Mouse (Mus musculus): ENCODE results near the gene 1810010H24Rik.
"Not testable (repeated sequence)": the region's sequence is repeated elsewhere in the genome, so short reads cannot be mapped to it uniquely, and the experiment has no call there.

The 1810010H24Rik gene

GRCm38 (mm10) chr11:107041396-107041795 lies 15.9 kb downstream of the 1810010H24Rik start:
- no peak for DNase-seq (ENCODE audit: low read depth in 1 of 2, low spot score in 2 of 2)

DNA sequence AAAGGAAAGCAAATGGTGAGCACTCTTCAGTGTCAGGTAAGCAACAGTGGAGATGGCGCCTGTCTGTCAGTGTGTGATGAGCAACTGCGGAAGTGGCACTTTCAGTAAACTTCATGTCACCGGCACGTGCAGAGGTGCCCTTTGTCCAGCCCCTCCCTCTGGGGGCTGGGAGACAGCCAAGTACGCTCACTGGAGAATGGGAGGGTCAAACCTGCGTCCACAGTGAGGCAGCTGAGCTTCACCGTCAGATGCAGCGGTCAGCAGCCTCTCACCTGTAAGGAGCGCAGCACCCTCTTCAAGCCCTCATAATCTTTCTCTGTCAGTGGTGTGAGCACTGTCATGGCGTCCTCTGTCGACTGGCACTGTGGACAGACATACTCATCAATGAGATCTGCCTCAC lies 17.9 kb downstream of the 1810010H24Rik start:
- DNase-seq (ENCODE audit: low read depth in 1 of 2, low spot score in 2 of 2), result no peak

- peak in 1 of 2 experiments; percentile 28 for DNase-seq (ENCODE audit: low read depth in 1 of 2, low spot score in 2 of 2)
Measured at GRCm38 (mm10) chr11:107044321-107044720, 18.8 kb downstream of the 1810010H24Rik start.

GRCm38 (mm10) chr11:107045546-107045945 lies 20.1 kb downstream of the 1810010H24Rik start:
- no peak for DNase-seq (ENCODE audit: low read depth in 1 of 2, low spot score in 2 of 2)

GRCm38 (mm10) chr11:107046766-107047620 lies 21.5 kb downstream of the 1810010H24Rik start:
- no peak for DNase-seq (ENCODE audit: low read depth in 1 of 2, low spot score in 2 of 2)

- no peak for DNase-seq (ENCODE audit: low read depth in 1 of 2, low spot score in 2 of 2)
Measured at GRCm38 (mm10) chr11:107054870-107055269, 29.4 kb downstream of the 1810010H24Rik start.

- DNase-seq (ENCODE audit: low read depth in 1 of 2, low spot score in 2 of 2), result no peak
Measured at GRCm38 (mm10) chr11:107057391-107057790, 31.9 kb downstream of the 1810010H24Rik start.

DNA sequence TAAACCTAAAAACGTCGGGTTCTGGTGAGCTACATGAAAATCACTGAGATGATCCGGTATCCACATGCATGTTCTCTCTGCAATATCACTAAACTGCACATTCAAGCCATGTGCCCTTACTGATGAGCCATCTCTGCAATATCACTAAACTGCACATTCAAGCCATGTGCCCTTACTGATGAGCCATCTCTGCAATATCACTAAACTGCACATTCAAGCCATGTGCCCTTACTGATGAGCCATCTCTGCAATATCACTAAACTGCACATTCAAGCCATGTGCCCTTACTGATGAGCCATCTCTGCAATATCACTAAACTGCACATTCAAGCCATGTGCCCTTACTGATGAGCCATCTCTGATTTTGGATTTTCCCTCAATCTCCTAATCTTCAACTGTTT lies 34.2 kb downstream of the 1810010H24Rik start:
- not testable (repeated sequence) for DNase-seq (ENCODE audit: low read depth in 1 of 2, low spot score in 2 of 2)

DNA sequence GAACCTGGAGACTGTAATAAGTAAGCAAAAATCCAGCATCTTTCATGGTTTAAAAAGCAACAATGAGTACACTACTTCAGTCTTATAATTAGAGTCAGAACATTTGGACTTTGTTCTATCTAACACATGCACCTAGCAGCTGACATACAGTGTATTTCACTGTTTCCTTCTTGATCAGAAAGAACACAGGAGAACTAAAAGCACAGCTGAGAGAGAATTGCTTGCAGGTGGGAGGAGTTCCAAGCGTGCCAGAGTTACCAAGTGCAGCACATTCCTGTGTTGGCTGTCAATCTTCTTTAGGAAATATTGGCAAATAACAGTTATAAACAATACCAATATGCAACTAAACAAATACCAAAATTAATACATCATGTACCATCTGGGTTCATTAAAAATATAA lies 35.5 kb downstream of the 1810010H24Rik start:
- no peak for DNase-seq (ENCODE audit: low read depth in 1 of 2, low spot score in 2 of 2)

- DNase-seq (ENCODE audit: low read depth in 1 of 2, low spot score in 2 of 2), result no peak
Measured at GRCm38 (mm10) chr11:107063067-107063466, 37.6 kb downstream of the 1810010H24Rik start.

DNA sequence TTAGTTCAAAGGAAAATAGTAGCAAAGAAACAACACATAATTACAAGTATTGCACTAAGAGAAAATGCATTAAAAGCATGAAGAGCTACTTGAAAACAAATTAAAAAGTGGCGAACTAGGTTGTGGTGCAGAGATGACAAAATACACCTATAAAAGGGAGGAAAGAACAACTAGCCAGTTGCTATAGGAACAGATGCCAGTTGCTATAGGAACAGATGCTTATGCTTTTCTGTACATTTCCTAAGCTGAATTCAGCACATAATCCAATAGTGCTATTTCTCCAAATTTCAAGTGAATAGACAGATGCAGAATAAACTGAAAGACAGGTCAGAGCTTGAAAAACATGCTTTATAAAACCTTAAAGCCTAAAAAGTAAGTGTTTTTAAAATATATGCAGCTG lies 39.1 kb downstream of the 1810010H24Rik start:
- no peak for DNase-seq (ENCODE audit: low read depth in 1 of 2, low spot score in 2 of 2)

DNA sequence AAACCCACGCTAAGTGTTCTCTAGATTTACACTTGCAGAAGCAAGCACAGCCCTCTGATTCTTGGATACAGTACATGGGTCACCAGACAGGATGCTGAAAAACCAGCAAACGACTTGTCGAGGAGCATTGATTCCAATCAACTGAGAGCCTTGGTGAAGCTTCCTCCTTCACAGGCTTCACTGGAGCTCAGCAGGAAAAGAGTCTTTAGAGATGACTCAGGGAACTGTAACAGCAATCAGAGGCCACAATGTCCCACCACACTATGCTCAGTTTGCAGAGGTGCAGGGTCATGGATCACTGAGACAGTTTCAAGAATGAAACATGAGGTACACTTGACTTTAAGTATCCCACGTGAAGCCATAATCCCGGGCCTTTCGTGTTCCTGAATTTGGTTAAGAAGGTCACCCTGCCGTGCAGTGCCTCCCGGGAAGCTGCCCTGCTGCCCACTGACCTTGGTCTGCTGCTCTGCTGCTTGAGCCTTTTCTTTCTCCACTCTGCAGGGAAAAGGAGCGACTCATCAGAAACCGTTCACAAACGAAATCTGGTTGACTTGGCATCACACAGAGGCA lies 39.8 kb downstream of the 1810010H24Rik start:
- DNase-seq (ENCODE audit: low read depth in 1 of 2, low spot score in 2 of 2), result no peak

All from monocyte, adult 2 months (primary cell).